Mouse (Mus musculus): Measurements from ENCODE around the gene Hbq1a. TPM values are rescaled to one million over a fixed set of nuclear protein-coding genes. Genes with fewer than 3 reads are reported as not detected.

The Hbq1a gene
- polyA plus RNA-seq, 1 experiment from 2014 or later: not detected

- WGBS: 70% methylated on average over 3 of the region's 3 CpGs
- Histone ChIP-seq H3K36me3 (no peaks in the 10 kb centered on the region), H3K27me3 (ENCODE audit: insufficient read depth, poor library complexity, severe bottlenecking) (no peaks in the 10 kb centered on the region), H3K9me3 (no peaks in the 10 kb centered on the region), H3K4me3 (no peak overlapping the region), H3K27ac (no peak overlapping the region), H3K4me1 (replicated peaks) (peaks cover 24% of the 10 kb centered on the region)
- DNase-seq (ENCODE audit: low spot score): no peak
These were observed 10.1 kb downstream of the Hbq1a start for GRCm38 (mm10) chr11:32309928-32310327.

GRCm38 (mm10) chr11:32316009-32316408 is 16.1 kb downstream of the Hbq1a start:
- no peak overlapping the region for H3K4me3 ChIP-seq
- H3K27me3 ChIP-seq (ENCODE audit: insufficient read depth, poor library complexity, severe bottlenecking): 0 out of 2 replicates have a peak, but pooled peaks cover 3% of the 10 kb centered on the region
- no peaks in the 10 kb centered on the region for H3K36me3 ChIP-seq
- no peaks in the 10 kb centered on the region for H3K9me3 ChIP-seq
- H3K4me1 ChIP-seq (replicated peaks): peaks cover 12% of the 10 kb centered on the region
- DNase-seq (ENCODE audit: low spot score): no peak
- 89% methylated on average over 3 of the region's 3 CpGs for WGBS
- no peak overlapping the region for H3K27ac ChIP-seq

GRCm38 (mm10) chr11:32320507-32321195 is 20.8 kb downstream of the Hbq1a start:
- Histone ChIP-seq H3K36me3 (no peaks in the 10 kb centered on the region), H3K4me1 (replicated peaks) (peaks cover 16% of the 10 kb centered on the region), H3K27ac (no peak overlapping the region; the same call in 1 of the 2 replicates), H3K4me3 (no peak overlapping the region), H3K9me3 (no peaks in the 10 kb centered on the region), H3K27me3 (ENCODE audit: insufficient read depth, poor library complexity, severe bottlenecking) (0 out of 2 replicates have a peak, but pooled peaks cover 3% of the 10 kb centered on the region)
- DNase-seq (ENCODE audit: low spot score): no peak
- 66% methylated on average over 11 of the region's 11 CpGs for WGBS

- Histone ChIP-seq H3K36me3 (no peaks in the 10 kb centered on the region), H3K27ac (no peak overlapping the region), H3K27me3 (ENCODE audit: insufficient read depth, poor library complexity, severe bottlenecking) (no peaks in the 10 kb centered on the region), H3K4me1 (replicated peaks) (peaks cover 16% of the 10 kb centered on the region), H3K4me3 (no peak overlapping the region), H3K9me3 (no peaks in the 10 kb centered on the region)
- 43% methylated on average over 8 of the region's 8 CpGs for WGBS
- peak; percentile 60 for DNase-seq (ENCODE audit: low spot score)
These were observed 21.3 kb downstream of the Hbq1a start for GRCm38 (mm10) chr11:32321196-32321565.

- peak; percentile 94 for DNase-seq (ENCODE audit: low spot score)
- Histone ChIP-seq H3K27me3 (ENCODE audit: insufficient read depth, poor library complexity, severe bottlenecking) (no peaks in the 10 kb centered on the region), H3K9me3 (no peaks in the 10 kb centered on the region), H3K4me3 (peak overlapping the region; percentile 26), H3K27ac (no peak overlapping the region), H3K4me1 (replicated peaks) (peaks cover 16% of the 10 kb centered on the region), H3K36me3 (no peaks in the 10 kb centered on the region)
- 11% methylated on average over 15 of the region's 15 CpGs for WGBS
These were observed 24.7 kb downstream of the Hbq1a start for GRCm38 (mm10) chr11:32324609-32325008.

- H3K4me3 ChIP-seq: no peak overlapping the region
- H3K27me3 ChIP-seq (ENCODE audit: insufficient read depth, poor library complexity, severe bottlenecking): no peaks in the 10 kb centered on the region
- H3K4me1 ChIP-seq (replicated peaks): 0 out of 2 replicates have a peak, but pooled peaks cover 4% of the 10 kb centered on the region
- 0 out of 2 replicates have a peak, but pooled peaks cover 2% of the 10 kb centered on the region for H3K9me3 ChIP-seq
- no peak for DNase-seq (ENCODE audit: low spot score)
- WGBS: 57% methylated on average over 6 of the region's 6 CpGs
- no peak overlapping the region for H3K27ac ChIP-seq
- H3K36me3 ChIP-seq: no peaks in the 10 kb centered on the region
These were observed 31.2 kb downstream of the Hbq1a start for GRCm38 (mm10) chr11:32331075-32331474.

DNA sequence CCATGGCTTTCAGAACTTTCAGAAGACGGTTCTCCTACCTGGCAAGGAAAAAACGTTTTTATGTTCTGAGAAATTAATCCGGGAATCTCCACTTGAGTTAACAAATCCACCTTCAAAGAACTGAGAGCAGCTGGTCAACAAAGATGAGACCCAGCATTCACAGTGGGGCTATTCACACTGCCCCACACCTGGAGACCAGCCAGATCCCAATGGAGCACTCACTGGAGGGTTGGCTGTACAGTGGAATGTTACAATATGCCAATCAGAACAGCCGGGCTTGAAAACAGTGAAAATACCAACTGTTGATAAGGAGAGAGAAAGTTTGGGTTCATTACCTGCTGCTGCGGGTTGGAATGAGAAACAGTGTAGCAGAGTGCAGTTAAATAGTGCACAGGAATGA is 32.0 kb downstream of the Hbq1a start:
- H3K4me3 ChIP-seq: no peak overlapping the region
- no peaks in the 10 kb centered on the region for H3K27me3 ChIP-seq (ENCODE audit: insufficient read depth, poor library complexity, severe bottlenecking)
- peaks cover 7% of the 10 kb centered on the region; the same call in 1 of the 2 replicates for H3K9me3 ChIP-seq
- H3K4me1 ChIP-seq (replicated peaks): 0 out of 2 replicates have a peak, but pooled peaks cover 4% of the 10 kb centered on the region
- WGBS: 72% methylated on average over 5 of the region's 5 CpGs
- no peak overlapping the region for H3K27ac ChIP-seq
- H3K36me3 ChIP-seq: no peaks in the 10 kb centered on the region
- no peak for DNase-seq (ENCODE audit: low spot score)

- no peak overlapping the region for H3K4me3 ChIP-seq
- H3K27me3 ChIP-seq (ENCODE audit: insufficient read depth, poor library complexity, severe bottlenecking): no peaks in the 10 kb centered on the region
- H3K27ac ChIP-seq: no peak overlapping the region
- no peak for DNase-seq (ENCODE audit: low spot score)
- H3K9me3 ChIP-seq: peaks cover 9% of the 10 kb centered on the region; the same call in 1 of the 2 replicates
- H3K4me1 ChIP-seq (replicated peaks): 0 out of 2 replicates have a peak, but pooled peaks cover 4% of the 10 kb centered on the region
- WGBS: 87% methylated on average over 2 of the region's 2 CpGs
- no peaks in the 10 kb centered on the region for H3K36me3 ChIP-seq
These were observed 33.4 kb downstream of the Hbq1a start for GRCm38 (mm10) chr11:32333235-32333634.

DNA sequence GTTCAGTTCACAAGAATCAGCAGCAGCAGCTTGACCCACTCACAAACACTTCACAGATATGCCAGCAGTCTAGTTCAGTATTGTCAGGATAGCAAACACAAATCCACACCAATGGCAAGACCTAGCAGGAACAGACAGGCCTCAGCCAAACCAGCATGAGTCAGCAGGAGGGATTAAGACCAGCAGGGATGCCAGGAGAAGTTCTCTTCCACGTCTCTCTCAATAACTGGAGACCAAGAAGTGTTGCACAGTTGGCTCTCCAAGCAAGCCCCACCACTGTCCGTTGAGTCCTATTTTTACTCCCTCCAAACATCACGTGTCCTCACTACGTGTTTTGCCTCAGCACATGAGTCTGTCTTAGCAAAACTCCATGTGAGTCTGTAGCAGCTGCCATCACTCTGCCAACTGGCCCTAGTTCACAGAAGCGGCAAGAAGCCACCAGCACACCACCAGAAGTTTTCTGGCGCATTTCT is 36.6 kb downstream of the Hbq1a start:
- H3K27me3 ChIP-seq (ENCODE audit: insufficient read depth, poor library complexity, severe bottlenecking): no peaks in the 10 kb centered on the region
- peaks cover 9% of the 10 kb centered on the region; the same call in 1 of the 2 replicates for H3K4me1 ChIP-seq (replicated peaks)
- H3K9me3 ChIP-seq: peaks cover 9% of the 10 kb centered on the region; the same call in 1 of the 2 replicates
- no peaks in the 10 kb centered on the region for H3K36me3 ChIP-seq
- WGBS: 88% methylated on average over 6 of the region's 6 CpGs
- H3K27ac ChIP-seq: no peak overlapping the region
- no peak for DNase-seq (ENCODE audit: low spot score)
- no peak overlapping the region for H3K4me3 ChIP-seq

- Histone ChIP-seq H3K27me3 (ENCODE audit: insufficient read depth, poor library complexity, severe bottlenecking) (no peaks in the 10 kb centered on the region), H3K4me1 (replicated peaks) (peaks cover 9% of the 10 kb centered on the region; the same call in 1 of the 2 replicates), H3K27ac (no peak overlapping the region), H3K9me3 (peaks cover 7% of the 10 kb centered on the region; the same call in 1 of the 2 replicates), H3K4me3 (no peak overlapping the region), H3K36me3 (no peaks in the 10 kb centered on the region)
- no peak for DNase-seq (ENCODE audit: low spot score)
- 74% methylated on average over 2 of the region's 2 CpGs for WGBS
These were observed 39.3 kb downstream of the Hbq1a start for GRCm38 (mm10) chr11:32339131-32339531.

DNA sequence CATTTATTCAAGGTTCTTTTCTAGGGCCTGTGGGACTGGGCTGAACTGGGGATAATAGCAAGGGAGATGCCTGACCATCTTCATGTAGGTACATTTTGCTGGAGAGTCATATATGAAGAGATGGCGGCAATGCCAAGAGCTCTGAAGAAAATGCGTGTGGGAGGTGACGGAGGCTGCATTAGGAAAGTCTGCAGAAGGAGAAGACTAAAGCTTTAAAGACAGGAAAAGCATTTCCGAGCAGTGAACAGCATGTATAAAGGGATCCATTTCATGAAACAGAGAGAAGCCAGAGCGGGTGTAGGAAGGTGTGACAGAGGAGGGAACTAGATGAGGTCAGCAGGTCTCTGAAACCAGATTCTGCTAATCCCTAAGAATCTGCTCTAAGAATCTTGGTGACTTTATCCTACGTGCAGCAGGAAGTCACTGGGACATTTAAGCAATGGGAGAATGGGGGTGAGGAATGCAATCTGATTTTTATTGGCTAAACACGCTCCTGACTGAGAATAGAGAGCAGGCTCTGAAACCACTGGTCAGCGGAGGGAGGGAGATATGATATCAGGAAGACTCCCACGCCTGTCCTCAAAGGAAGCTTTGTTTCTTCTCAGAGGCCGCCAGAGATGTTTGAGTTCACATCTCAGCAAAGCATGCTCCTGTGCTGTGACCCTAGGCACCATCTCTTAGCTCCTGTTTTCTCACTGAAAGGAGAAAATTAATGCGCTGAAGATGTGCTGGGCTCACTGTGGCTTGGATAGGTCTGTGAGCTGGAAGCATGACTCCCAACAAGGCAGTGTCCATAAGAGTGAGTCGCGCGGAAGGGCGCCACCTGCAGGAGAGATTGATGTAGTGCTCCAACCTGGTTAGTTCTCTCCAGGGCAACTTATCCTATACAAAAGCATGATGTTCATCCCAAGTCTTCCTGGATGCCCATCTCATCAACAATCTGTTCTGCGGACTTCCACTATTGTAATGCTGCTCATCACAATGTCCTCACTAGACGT is 40.9 kb downstream of the Hbq1a start:
- Histone ChIP-seq H3K4me1 (replicated peaks) (peaks cover 14% of the 10 kb centered on the region; the same call in 1 of the 2 replicates), H3K9me3 (peaks cover 7% of the 10 kb centered on the region; the same call in 1 of the 2 replicates), H3K36me3 (no peaks in the 10 kb centered on the region), H3K4me3 (no peak overlapping the region), H3K27ac (0 out of 2 replicates have a peak overlapping the region, but pooled peaks have one; percentile 31), H3K27me3 (ENCODE audit: insufficient read depth, poor library complexity, severe bottlenecking) (no peaks in the 10 kb centered on the region)
- WGBS: 46% methylated on average over 17 of the region's 17 CpGs
- DNase-seq (ENCODE audit: low spot score): peak; percentile 77

GRCm38 (mm10) chr11:32342770-32343191 is 42.9 kb downstream of the Hbq1a start:
- Histone ChIP-seq H3K4me3 (no peak overlapping the region), H3K27me3 (ENCODE audit: insufficient read depth, poor library complexity, severe bottlenecking) (0 out of 2 replicates have a peak, but pooled peaks cover 5% of the 10 kb centered on the region), H3K9me3 (no peaks in the 10 kb centered on the region), H3K27ac (no peak overlapping the region), H3K36me3 (no peaks in the 10 kb centered on the region), H3K4me1 (replicated peaks) (peaks cover 28% of the 10 kb centered on the region)
- WGBS: 9% methylated on average over 2 of the region's 2 CpGs
- peak; percentile 30 for DNase-seq (ENCODE audit: low spot score)

All from hindbrain, embryonic 10.5 days (tissue).